Mouse (Mus musculus): ENCODE measurements at regions not wholly inside any gene's neighbourhood (a gene's known extent, or its start where the extent isn't known, plus 50 kb on each side); places are given as distances from the start of the nearest gene placed in this dataset.

GRCm38 (mm10) chr12:107392050-107392795 is 96.2 kb upstream of the 3110018I06Rik start:
- DNase-seq (ENCODE audit: inconsistent ontology term), result no peak

- no peak for DNase-seq (ENCODE audit: inconsistent ontology term)
Observed at GRCm38 (mm10) chr12:107394467-107394866, 94.0 kb upstream of the 3110018I06Rik start.

GRCm38 (mm10) chr12:107404821-107405220 is 83.6 kb upstream of the 3110018I06Rik start:
- DNase-seq (ENCODE audit: inconsistent ontology term), result no peak

GRCm38 (mm10) chr12:107423923-107424322 is 64.5 kb upstream of the 3110018I06Rik start:
- DNase-seq (ENCODE audit: inconsistent ontology term), result no peak

- peak; percentile 0 for DNase-seq (ENCODE audit: inconsistent ontology term)
Observed at GRCm38 (mm10) chr12:107438506-107438905, 49.9 kb upstream of the 3110018I06Rik start.

All from Muller cell, postnatal 12 days (primary cell).